Mouse (Mus musculus) liver, embryonic 14.5 days (tissue): Measurements from ENCODE around the gene Bbs9.

Source experiments
- CTCF ChIP-seq: IDR thresholded peaks from 2 replicates; pipeline ENCODE4 v1.5.1; 2016; ENCODE audit warnings: antibody characterized with exemption, low read depth, control low read depth
- EP300 ChIP-seq: IDR thresholded peaks from 2 replicates; pipeline ENCODE4 v1.6.1; 2016; ENCODE audit warnings: antibody characterized with exemption, low read depth

GRCm38 (mm10) chr9:22484562-22485308 lies 9.2 kb downstream of the Bbs9 start:
- TF ChIP-seq CTCF (no peak), EP300 (no peak)
